17 mouse cellular contexts compared by ENCODE assay signal in genomic region chr13:95626696-95627095, GRCm38 (mm10).
"Had no signal": no experiment of that assay in that cellular context is flagged by ENCODE, and none has a peak within 500 bp of the region (broad histone marks: within the 10 kb centered on the region; RNA-seq: fewer than 3 reads in every experiment).

No protein-coding gene starts in this region.

- H3K36me3 ChIP-seq: lung, embryonic 15.5 days; midbrain, embryonic 15.5 days; neural tube, embryonic 13.5 days had no signal

- H3K4me2 ChIP-seq: limb, embryonic 15.5 days; lung, embryonic 15.5 days; midbrain, embryonic 11.5 days; midbrain, embryonic 15.5 days; neural tube, embryonic 13.5 days had no signal

- H3K9ac ChIP-seq: limb, embryonic 15.5 days; lung, embryonic 15.5 days; midbrain, embryonic 15.5 days; neural tube, embryonic 13.5 days had no signal

- H3K4me1 ChIP-seq: limb, embryonic 15.5 days; lung, embryonic 15.5 days; midbrain, embryonic 15.5 days; neural tube, embryonic 13.5 days had no signal

- DNase-seq: kidney, adult 18-20 months; kidney, postnatal 25 days; lung, postnatal 14 days; retina, postnatal 1 day; right cerebral cortex, postnatal 4 days; spleen, adult 18-20 months; thymus, adult 18-20 months; thymus, postnatal 14 days had no signal

- H3K27me3 ChIP-seq: limb, embryonic 15.5 days; lung, embryonic 15.5 days; midbrain, embryonic 15.5 days; neural tube, embryonic 13.5 days had no signal

- ATAC-seq: inflammation-experienced regulatory T-cells, adult 6 months; midbrain, embryonic 15.5 days had no signal

- H3K4me3 ChIP-seq: left cerebral cortex, adult 2 months; limb, embryonic 15.5 days; lung, embryonic 15.5 days; megakaryocyte, embryonic 14.5 days; midbrain, embryonic 15.5 days; neural tube, embryonic 13.5 days had no signal

- H3K9me3 ChIP-seq: limb, embryonic 15.5 days; lung, embryonic 15.5 days; megakaryocyte, embryonic 14.5 days; midbrain, embryonic 15.5 days; neural tube, embryonic 13.5 days had no signal

- H3K27ac ChIP-seq: left cerebral cortex, adult 2 months; limb, embryonic 15.5 days; lung, embryonic 15.5 days; macrophage; midbrain, embryonic 15.5 days; neural tube, embryonic 13.5 days had no signal
